Mouse (Mus musculus): ENCODE measurements around the gene Tmem29. TPM values are rescaled to one million over a fixed set of nuclear protein-coding genes. Genes with fewer than 3 reads are reported as not detected.
A peak's percentile ranks its signal among the peaks of the same experiment; 100 is the strongest.

The Tmem29 gene
- polyA plus RNA-seq, 1 experiment from 2014 or later, result 76.4 TPM

- Histone ChIP-seq H3K4me3 (peak overlapping the region; percentile 41), H3K4me1 (replicated peaks) (no peaks in the 10 kb centered on the region), H3K4me2 (peak overlapping the region; percentile 56), H3K36me3 (no peaks in the 10 kb centered on the region), H3K27ac (replicated peaks) (peak overlapping the region; percentile 84), H3K9me3 (no peaks in the 10 kb centered on the region), H3K27me3 (no peaks in the 10 kb centered on the region), H3K9ac (peak overlapping the region; percentile 68)
- peak; percentile 96 for ATAC-seq (ENCODE audit: low read depth)
- WGBS, result 25% methylated on average over 18 of the region's 18 CpGs
Measured at GRCm38 (mm10) chrX:150440505-150441338, 18.2 kb downstream of the Tmem29 start.

GRCm38 (mm10) chrX:150436373-150436772 lies 22.6 kb downstream of the Tmem29 start:
- Histone ChIP-seq H3K27ac (replicated peaks) (no peak overlapping the region), H3K36me3 (no peaks in the 10 kb centered on the region), H3K4me1 (replicated peaks) (no peaks in the 10 kb centered on the region), H3K4me2 (no peak overlapping the region), H3K4me3 (no peak overlapping the region), H3K27me3 (no peaks in the 10 kb centered on the region), H3K9me3 (no peaks in the 10 kb centered on the region), H3K9ac (no peak overlapping the region)
- WGBS, result 96% methylated on average over 2 of the region's 2 CpGs
- no peak for ATAC-seq (ENCODE audit: low read depth)

GRCm38 (mm10) chrX:150435367-150435766 lies 23.6 kb downstream of the Tmem29 start:
- Histone ChIP-seq H3K27me3 (no peaks in the 10 kb centered on the region), H3K4me2 (no peak overlapping the region), H3K27ac (replicated peaks) (no peak overlapping the region), H3K4me1 (replicated peaks) (no peaks in the 10 kb centered on the region), H3K36me3 (no peaks in the 10 kb centered on the region), H3K9ac (no peak overlapping the region), H3K9me3 (no peaks in the 10 kb centered on the region), H3K4me3 (no peak overlapping the region)
- ATAC-seq (ENCODE audit: low read depth), result no peak
- 84% methylated on average over 7 of the region's 7 CpGs for WGBS

GRCm38 (mm10) chrX:150413505-150413904 lies 45.4 kb downstream of the Tmem29 start:
- no peaks in the 10 kb centered on the region for H3K9me3 ChIP-seq
- no peaks in the 10 kb centered on the region for H3K27me3 ChIP-seq
- H3K36me3 ChIP-seq, result peaks cover 11% of the 10 kb centered on the region; the same call in 1 of the 2 replicates
- no peak for ATAC-seq (ENCODE audit: low read depth)
- WGBS, result 91% methylated on average over 4 of the region's 4 CpGs
- no peak overlapping the region for H3K9ac ChIP-seq
- no peak overlapping the region for H3K4me2 ChIP-seq
- H3K4me3 ChIP-seq, result no peak overlapping the region
- H3K4me1 ChIP-seq (replicated peaks), result no peaks in the 10 kb centered on the region
- no peak overlapping the region for H3K27ac ChIP-seq (replicated peaks)

Other genes with a start within 250 kb of the Tmem29 start
- 20.9 and 25.3 TPM in 2 replicates for gene Alas2, start 88.2 kb upstream of the Tmem29 start, polyA plus RNA-seq (2015; fragmentation: Nextera tagmentation; extraction: Ambion mirVana)
- 3.0 and 3.6 TPM in 2 replicates for gene Pfkfb1, start 129.1 kb upstream of the Tmem29 start, polyA plus RNA-seq (2015; fragmentation: Nextera tagmentation; extraction: Ambion mirVana)
- gene Apex2, start 130.7 kb upstream of the Tmem29 start, polyA plus RNA-seq (2015; fragmentation: Nextera tagmentation; extraction: Ambion mirVana), result 17.7 and 18.2 TPM in 2 replicates
- 57.2 and 58.9 TPM in 2 replicates for gene Tro, start 198.4 kb upstream of the Tmem29 start, polyA plus RNA-seq (2015; fragmentation: Nextera tagmentation; extraction: Ambion mirVana)

Data from neural tube, embryonic 13.5 days (tissue).